Mouse (Mus musculus) layer of hippocampus, postnatal 36 days (tissue): ENCODE results near the gene Kcnh6. TPM values are rescaled to one million over a fixed set of nuclear protein-coding genes. Genes with fewer than 3 reads are reported as not detected.
"Not testable (repeated sequence)": the region's sequence is repeated elsewhere in the genome, so short reads cannot be mapped to it uniquely, and the experiment has no call there.

Experiments
- DNase-seq, 2 experiments: peaks; one replicate each; pipeline ENCODE4 v3.0.0; 2022
- total RNA-seq, 2 experiments: library from RNA; stranded (reverse); gene quantifications; 2 replicates each; pipeline ENCODE4 v1.2.3; 2021

The Kcnh6 gene
- total RNA-seq, 2 experiments from 2014 or later, result 0.99 to 1.0 TPM

- no peak for DNase-seq
Observed at GRCm38 (mm10) chr11:106016440-106016839, 8.5 kb downstream of the Kcnh6 start.

- DNase-seq, result peak; percentile 57 to 59
Observed at GRCm38 (mm10) chr11:106020051-106020763, 12.3 kb downstream of the Kcnh6 start.

- no peak for DNase-seq
Observed at GRCm38 (mm10) chr11:106025774-106026173, 17.9 kb downstream of the Kcnh6 start.

- peak; percentile 44 to 48 for DNase-seq
Observed at GRCm38 (mm10) chr11:106026465-106027151, 18.7 kb downstream of the Kcnh6 start.

GRCm38 (mm10) chr11:106027607-106028006 is 19.7 kb downstream of the Kcnh6 start:
- no peak for DNase-seq

GRCm38 (mm10) chr11:106032074-106032473 is 24.1 kb downstream of the Kcnh6 start:
- not testable (repeated sequence) for DNase-seq

- no peak for DNase-seq
Observed at GRCm38 (mm10) chr11:106033491-106033919, 25.6 kb downstream of the Kcnh6 start.

- DNase-seq, result no peak
Observed at GRCm38 (mm10) chr11:106034986-106035385, 27.1 kb downstream of the Kcnh6 start.

- peak; percentile 98 to 100 for DNase-seq
Observed at GRCm38 (mm10) chr11:106036548-106037417, 28.9 kb downstream of the Kcnh6 start, which contains the start of gene Dcaf7. TSS of gene Dcaf7 (plus strand) at chr11:106036872.

- DNase-seq, result peak; percentile 46 to 51
Observed at GRCm38 (mm10) chr11:106037418-106037751, 29.5 kb downstream of the Kcnh6 start.

GRCm38 (mm10) chr11:106044349-106044748 is 36.4 kb downstream of the Kcnh6 start:
- DNase-seq, result no peak

GRCm38 (mm10) chr11:106045256-106045655 is 37.3 kb downstream of the Kcnh6 start:
- no peak for DNase-seq

- DNase-seq, result no peak
Observed at GRCm38 (mm10) chr11:106045780-106046179, 37.9 kb downstream of the Kcnh6 start.

GRCm38 (mm10) chr11:106046584-106046983 is 38.7 kb downstream of the Kcnh6 start:
- no peak for DNase-seq

GRCm38 (mm10) chr11:106053921-106054320 is 46.0 kb downstream of the Kcnh6 start:
- DNase-seq, result no peak

GRCm38 (mm10) chr11:106054600-106054999 is 46.7 kb downstream of the Kcnh6 start:
- no peak for DNase-seq

GRCm38 (mm10) chr11:106055341-106055740 is 47.4 kb downstream of the Kcnh6 start:
- DNase-seq, result no peak

- DNase-seq, result no peak
Observed at GRCm38 (mm10) chr11:106056819-106057491, 49.0 kb downstream of the Kcnh6 start.

- DNase-seq, result no peak
Observed at GRCm38 (mm10) chr11:106058020-106058419, 50.1 kb downstream of the Kcnh6 start.

- no peak for DNase-seq
Observed at GRCm38 (mm10) chr11:106060549-106060948, 52.6 kb downstream of the Kcnh6 start.

GRCm38 (mm10) chr11:106061311-106061710 is 53.4 kb downstream of the Kcnh6 start:
- no peak for DNase-seq

- no peak for DNase-seq
Observed at GRCm38 (mm10) chr11:106063756-106064155, 55.8 kb downstream of the Kcnh6 start.
